Mouse (Mus musculus) midbrain, embryonic 14.5 days (tissue): ENCODE results near the gene Gm20532. TPM values are rescaled to one million over a fixed set of nuclear protein-coding genes. Genes with fewer than 3 reads are reported as not detected.

Experiments
- ATAC-seq: fragments of 200-750 bp; cut with Nextera tagmentation; 2 replicates; pipeline ENCODE4 v1.8.0; 2017; ENCODE audit warnings: moderate number of reproducible peaks, moderate library complexity; ENCODE audit not compliant: low FRiP score, low TSS enrichment
- DNase-seq: peaks from one replicate; pipeline ENCODE4 v3.0.0-alpha.2; 2015
- H3K27ac ChIP-seq: fragments of 300-500 bp; sonication (generic); replicated peaks from 2 replicates; pipeline ENCODE4 v1.5.1; 2014; ENCODE audit warnings: mild to moderate bottlenecking, low read depth, low read length, moderate library complexity
- H3K27me3 ChIP-seq: fragments of 300-500 bp; sonication (generic); 2 replicates; pipeline ENCODE4 v1.6.1; 2014; ENCODE audit warnings: low read length, control low read depth, mixed read lengths; ENCODE audit not compliant: control insufficient read depth, insufficient read depth
- H3K36me3 ChIP-seq: fragments of 300-500 bp; sonication (generic); 2 replicates; pipeline ENCODE4 v1.6.1; 2014; ENCODE audit warnings: low read length, control low read depth; ENCODE audit not compliant: control insufficient read depth, insufficient read depth
- H3K4me1 ChIP-seq: fragments of 300-500 bp; sonication (generic); 2 replicates; pipeline ENCODE4 v1.6.1; 2014; ENCODE audit warnings: mild to moderate bottlenecking, antibody characterized with exemption, low read length, control low read depth; ENCODE audit not compliant: control insufficient read depth, insufficient read depth
- H3K4me2 ChIP-seq: fragments of 300-500 bp; sonication (generic); 2 replicates; pipeline ENCODE4 v1.6.1; 2014; ENCODE audit warnings: mild to moderate bottlenecking, low read length, moderate library complexity
- H3K4me3 ChIP-seq: fragments of 300-500 bp; sonication (generic); replicated peaks from 2 replicates; pipeline ENCODE4 v1.5.1; 2014; ENCODE audit warnings: low read depth, low read length
- H3K9ac ChIP-seq: fragments of 300-500 bp; sonication (generic); replicated peaks from 2 replicates; pipeline ENCODE4 v1.6.1; 2014; ENCODE audit warnings: mild to moderate bottlenecking, low read length, moderate library complexity
- H3K9me3 ChIP-seq: fragments of 300-500 bp; sonication (generic); 2 replicates; pipeline ENCODE4 v1.6.1; 2016; ENCODE audit warnings: low read length, control low read depth, mixed read lengths; ENCODE audit not compliant: control insufficient read depth
- WGBS: fragments of 180-500 bp; shearing (Covaris S2); extraction: QIAGEN DNeasy Blood & Tissue Kit; methylation state at CpG from one replicate; pipeline ENCODE4 v1.1.7; 2014; 5-methylcytosine and 5-hydroxymethylcytosine counted together
- polyA plus RNA-seq: library from polyadenylated mRNA; unstranded; fragments of >200 nt; fragmentation: Nextera tagmentation; extraction: Ambion mirVana; gene quantifications from 2 replicates; pipeline ENCODE4 v1.2.1, GENCODE M21; 2014

The Gm20532 gene
- polyA plus RNA-seq, 1 experiment from 2014 or later: not detected

- ATAC-seq (no peak), DNase-seq (no peak)
- Histone ChIP-seq H3K9ac (no peak overlapping the region), H3K4me2 (no peak overlapping the region), H3K27me3 (no peaks in the 10 kb centered on the region), H3K36me3 (no peaks in the 10 kb centered on the region), H3K4me1 (no peaks in the 10 kb centered on the region), H3K4me3 (no peak overlapping the region), H3K9me3 (no peaks in the 10 kb centered on the region), H3K27ac (no peak overlapping the region)
- 68% methylated on average over 3 of the region's 3 CpGs for WGBS
Observed at GRCm38 (mm10) chr2:26610526-26610925, 24.1 kb downstream of the Gm20532 start.

- no peaks in the 10 kb centered on the region for H3K27me3 ChIP-seq
- no peak for ATAC-seq
- H3K4me1 ChIP-seq: no peaks in the 10 kb centered on the region
- no peak overlapping the region for H3K4me3 ChIP-seq
- DNase-seq: no peak
- H3K36me3 ChIP-seq: no peaks in the 10 kb centered on the region
- H3K4me2 ChIP-seq: no peak overlapping the region
- no peak overlapping the region for H3K27ac ChIP-seq
- H3K9me3 ChIP-seq: no peaks in the 10 kb centered on the region
- H3K9ac ChIP-seq: no peak overlapping the region
Observed at GRCm38 (mm10) chr2:26611054-26611453, 24.6 kb downstream of the Gm20532 start.

- Histone ChIP-seq H3K36me3 (no peaks in the 10 kb centered on the region), H3K9me3 (no peaks in the 10 kb centered on the region), H3K9ac (no peak overlapping the region), H3K4me3 (no peak overlapping the region), H3K4me2 (no peak overlapping the region), H3K27ac (no peak overlapping the region), H3K27me3 (no peaks in the 10 kb centered on the region), H3K4me1 (no peaks in the 10 kb centered on the region)
- no peak for ATAC-seq
- no peak for DNase-seq
Observed at GRCm38 (mm10) chr2:26611896-26612295, 25.5 kb downstream of the Gm20532 start.

- DNase-seq: no peak
- H3K36me3 ChIP-seq: no peaks in the 10 kb centered on the region
- H3K9me3 ChIP-seq: no peaks in the 10 kb centered on the region
- 82% methylated on average over 5 of the region's 5 CpGs for WGBS
- no peak overlapping the region for H3K9ac ChIP-seq
- H3K4me1 ChIP-seq: no peaks in the 10 kb centered on the region
- no peak for ATAC-seq
- no peak overlapping the region for H3K4me3 ChIP-seq
- H3K27me3 ChIP-seq: no peaks in the 10 kb centered on the region
- H3K4me2 ChIP-seq: no peak overlapping the region
- H3K27ac ChIP-seq: no peak overlapping the region
Observed at GRCm38 (mm10) chr2:26614903-26615302, 28.5 kb downstream of the Gm20532 start.

- no peak overlapping the region for H3K4me2 ChIP-seq
- 83% methylated on average over 4 of the region's 4 CpGs for WGBS
- no peak overlapping the region for H3K9ac ChIP-seq
- ATAC-seq (no peak), DNase-seq (no peak)
- no peaks in the 10 kb centered on the region for H3K4me1 ChIP-seq
- no peaks in the 10 kb centered on the region for H3K27me3 ChIP-seq
- H3K9me3 ChIP-seq: no peaks in the 10 kb centered on the region
- no peak overlapping the region for H3K27ac ChIP-seq
- H3K4me3 ChIP-seq: no peak overlapping the region
- no peaks in the 10 kb centered on the region for H3K36me3 ChIP-seq
Observed at GRCm38 (mm10) chr2:26615459-26616124, 29.2 kb downstream of the Gm20532 start.

GRCm38 (mm10) chr2:26617331-26617730, 30.9 kb downstream of the Gm20532 start:
- Histone ChIP-seq H3K4me1 (no peaks in the 10 kb centered on the region), H3K36me3 (no peaks in the 10 kb centered on the region), H3K27me3 (no peaks in the 10 kb centered on the region), H3K4me3 (no peak overlapping the region), H3K9ac (no peak overlapping the region), H3K9me3 (no peaks in the 10 kb centered on the region), H3K4me2 (no peak overlapping the region), H3K27ac (no peak overlapping the region)
- ATAC-seq: no peak
- 77% methylated on average over 6 of the region's 6 CpGs for WGBS
- DNase-seq: no peak

- no peak for DNase-seq
Observed at GRCm38 (mm10) chr2:26617928-26618327, 31.5 kb downstream of the Gm20532 start.

GRCm38 (mm10) chr2:26621246-26621645, 34.8 kb downstream of the Gm20532 start:
- DNase-seq (no peak), ATAC-seq (no peak)
- WGBS: 48% methylated on average over 2 of the region's 2 CpGs
- H3K36me3 ChIP-seq: no peaks in the 10 kb centered on the region
- no peak overlapping the region for H3K4me2 ChIP-seq
- H3K27ac ChIP-seq: no peak overlapping the region
- no peaks in the 10 kb centered on the region for H3K9me3 ChIP-seq
- H3K27me3 ChIP-seq: no peaks in the 10 kb centered on the region
- H3K4me3 ChIP-seq: no peak overlapping the region
- no peaks in the 10 kb centered on the region for H3K4me1 ChIP-seq
- H3K9ac ChIP-seq: no peak overlapping the region

More at GRCm38 (mm10) chr2:26617928-26618327, 31.5 kb downstream of the Gm20532 start:
- H3K27me3 ChIP-seq: no peaks in the 10 kb centered on the region
- H3K4me3 ChIP-seq: no peak overlapping the region
- 58% methylated on average over 7 of the region's 7 CpGs for WGBS
- H3K9ac ChIP-seq: no peak overlapping the region
- H3K9me3 ChIP-seq: no peaks in the 10 kb centered on the region
- no peak overlapping the region for H3K27ac ChIP-seq
- no peaks in the 10 kb centered on the region for H3K36me3 ChIP-seq
- H3K4me1 ChIP-seq: no peaks in the 10 kb centered on the region
- ATAC-seq: no peak
- H3K4me2 ChIP-seq: no peak overlapping the region

- H3K4me1 ChIP-seq: peaks cover 4% of the 10 kb centered on the region; the same call in 1 of the 2 replicates
- no peak overlapping the region for H3K4me3 ChIP-seq
- no peak overlapping the region for H3K9ac ChIP-seq
- DNase-seq (peak; percentile 44), ATAC-seq (no peak)
- H3K36me3 ChIP-seq: no peaks in the 10 kb centered on the region
- no peak overlapping the region for H3K27ac ChIP-seq
- 70% methylated on average over 5 of the region's 5 CpGs for WGBS
- H3K9me3 ChIP-seq: no peaks in the 10 kb centered on the region
- no peak overlapping the region for H3K4me2 ChIP-seq
- no peaks in the 10 kb centered on the region for H3K27me3 ChIP-seq
Observed at GRCm38 (mm10) chr2:26622984-26623383, 36.5 kb downstream of the Gm20532 start.
